Mouse (Mus musculus) liver, embryonic 13.5 days (tissue): Measurements from ENCODE around the gene Lrrn4cl. TPM values are rescaled to one million over a fixed set of nuclear protein-coding genes. Genes with fewer than 3 reads are reported as not detected.
A peak's percentile ranks its signal among the peaks of the same experiment; 100 is the strongest.

Experiments used
- ATAC-seq: fragments of 200-750 bp; cut with Nextera tagmentation; 2 replicates; pipeline ENCODE4 v1.8.0; 2017; ENCODE audit warnings: low read depth, mild to moderate bottlenecking, moderate number of reproducible peaks, moderate library complexity
- DNase-seq: peaks from one replicate; pipeline ENCODE4 v3.0.0; 2022
- H3K27ac ChIP-seq: fragments of 300-500 bp; sonication (generic); 2 replicates; pipeline ENCODE4 v1.5.1; 2015; ENCODE audit warnings: moderate library complexity, mild to moderate bottlenecking, inconsistent platforms
- H3K27me3 ChIP-seq: fragments of 300-500 bp; sonication (generic); 2 replicates; pipeline ENCODE4 v1.6.1; 2015; ENCODE audit warnings: mild to moderate bottlenecking, inconsistent platforms
- H3K36me3 ChIP-seq: fragments of 300-500 bp; sonication (generic); 2 replicates; pipeline ENCODE4 v1.6.1; 2015; ENCODE audit warnings: mild to moderate bottlenecking, inconsistent platforms
- H3K4me1 ChIP-seq: fragments of 300-500 bp; sonication (generic); replicated peaks from 2 replicates; pipeline ENCODE4 v1.6.1; 2015; ENCODE audit warnings: inconsistent platforms
- H3K4me2 ChIP-seq: fragments of 300-500 bp; sonication (generic); 2 replicates; pipeline ENCODE4 v1.6.1; 2015; ENCODE audit warnings: inconsistent platforms, mild to moderate bottlenecking, moderate library complexity
- H3K4me3 ChIP-seq: fragments of 300-500 bp; sonication (generic); replicated peaks from 2 replicates; pipeline ENCODE4 v1.5.1; 2015; ENCODE audit warnings: mild to moderate bottlenecking, inconsistent platforms
- H3K9ac ChIP-seq: fragments of 300-500 bp; sonication (generic); 2 replicates; pipeline ENCODE4 v1.6.1; 2015; ENCODE audit warnings: mild to moderate bottlenecking, inconsistent platforms
- H3K9me3 ChIP-seq: fragments of 300-500 bp; sonication (generic); replicated peaks from 2 replicates; pipeline ENCODE4 v1.6.1; 2016; ENCODE audit warnings: inconsistent platforms
- WGBS: fragments of 180-500 bp; shearing (Covaris S2); methylation state at CpG from one replicate; pipeline ENCODE4 v1.1.7; 2015; ENCODE audit not compliant: insufficient replicate concordance; 5-methylcytosine and 5-hydroxymethylcytosine counted together
- polyA plus RNA-seq: library from polyadenylated mRNA; unstranded; fragments of >200 nt; fragmentation: Nextera tagmentation; extraction: Ambion mirVana; gene quantifications from 2 replicates; pipeline ENCODE4 v1.2.1, GENCODE M21; 2015

Lrrn4cl gene
- polyA plus RNA-seq, 1 experiment from 2014 or later: 0.18 TPM

- H3K36me3 ChIP-seq: peaks cover 23% of the 10 kb centered on the region
- H3K4me3 ChIP-seq: peak within 1 kb of the TSS; percentile 75
- H3K4me2 ChIP-seq: peak within 1 kb of the TSS; percentile 91
- ATAC-seq (no peak), DNase-seq (no peak)
- no peaks in the 10 kb centered on the region for H3K9me3 ChIP-seq
- peaks cover 46% of the 10 kb centered on the region for H3K4me1 ChIP-seq
- H3K27ac ChIP-seq: peak within 1 kb of the TSS; percentile 93
- 72% methylated on average over 11 of the region's 11 CpGs for whole genome bisulfite sequencing
- no peaks in the 10 kb centered on the region for H3K27me3 ChIP-seq
- peak within 1 kb of the TSS; percentile 87 for H3K9ac ChIP-seq
Observed at GRCm38 (mm10) chr19:8839103-8839907, 11.3 kb upstream of the Lrrn4cl start, which contains the start of gene Gng3. Gene Gng3 (minus strand): TSS chr19:8839194.

GRCm38 (mm10) chr19:8839908-8840791 is 10.4 kb upstream of the Lrrn4cl start:
- H3K4me1 ChIP-seq: peaks cover 49% of the 10 kb centered on the region
- H3K9me3 ChIP-seq: no peaks in the 10 kb centered on the region
- H3K9ac ChIP-seq: peak overlapping the region; percentile 84
- H3K27me3 ChIP-seq: no peaks in the 10 kb centered on the region
- H3K36me3 ChIP-seq: peaks cover 17% of the 10 kb centered on the region
- WGBS: 25% methylated on average over 29 of the region's 29 CpGs
- H3K27ac ChIP-seq: peak overlapping the region; percentile 67
- ATAC-seq: peak; percentile 78
- DNase-seq: peak; percentile 72
- H3K4me2 ChIP-seq: peak overlapping the region; percentile 85
- H3K4me3 ChIP-seq: peak overlapping the region; percentile 69

- no peaks in the 10 kb centered on the region for H3K9me3 ChIP-seq
- H3K27me3 ChIP-seq: no peaks in the 10 kb centered on the region
- peaks cover 49% of the 10 kb centered on the region for H3K4me1 ChIP-seq
- peak overlapping the region; percentile 84 for H3K9ac ChIP-seq
- H3K27ac ChIP-seq: peak overlapping the region; percentile 67
- ATAC-seq (no peak), DNase-seq (no peak)
- peak overlapping the region; percentile 69 for H3K4me3 ChIP-seq
- 77% methylated on average over 7 of the region's 7 CpGs for WGBS
- H3K4me2 ChIP-seq: peak overlapping the region; percentile 85
- H3K36me3 ChIP-seq: peaks cover 19% of the 10 kb centered on the region
Observed at GRCm38 (mm10) chr19:8841012-8841411, 9.6 kb upstream of the Lrrn4cl start.

- Histone ChIP-seq H3K27ac (no peak overlapping the region), H3K36me3 (peaks cover 34% of the 10 kb centered on the region), H3K9me3 (no peaks in the 10 kb centered on the region), H3K4me2 (no peak overlapping the region), H3K4me3 (no peak overlapping the region), H3K9ac (no peak overlapping the region), H3K4me1 (peaks cover 38% of the 10 kb centered on the region), H3K27me3 (no peaks in the 10 kb centered on the region)
- DNase-seq: no peak
- no peak for ATAC-seq
- 70% methylated on average over 6 of the region's 6 CpGs for WGBS
Observed at GRCm38 (mm10) chr19:8842961-8843360, 7.6 kb upstream of the Lrrn4cl start.

- no peak overlapping the region for H3K9ac ChIP-seq
- no peaks in the 10 kb centered on the region for H3K9me3 ChIP-seq
- H3K4me3 ChIP-seq: no peak overlapping the region
- no peak overlapping the region for H3K27ac ChIP-seq
- WGBS: 57% methylated on average over 5 of the region's 5 CpGs
- H3K4me1 ChIP-seq: peaks cover 22% of the 10 kb centered on the region
- DNase-seq (peak; percentile 48), ATAC-seq (no peak)
- no peak overlapping the region for H3K4me2 ChIP-seq
- no peaks in the 10 kb centered on the region for H3K27me3 ChIP-seq
- peaks cover 41% of the 10 kb centered on the region for H3K36me3 ChIP-seq
Observed at GRCm38 (mm10) chr19:8844371-8845129, 6.0 kb upstream of the Lrrn4cl start.

GRCm38 (mm10) chr19:8848356-8848755 is 2.2 kb upstream of the Lrrn4cl start:
- peaks cover 10% of the 10 kb centered on the region for H3K4me1 ChIP-seq
- no peaks in the 10 kb centered on the region for H3K27me3 ChIP-seq
- no peak for ATAC-seq
- WGBS: 75% methylated on average over 5 of the region's 5 CpGs
- no peak overlapping the region for H3K4me3 ChIP-seq
- H3K4me2 ChIP-seq: no peak overlapping the region
- H3K27ac ChIP-seq: no peak overlapping the region
- no peak overlapping the region for H3K9ac ChIP-seq
- DNase-seq: no peak
- peaks cover 38% of the 10 kb centered on the region for H3K36me3 ChIP-seq
- no peaks in the 10 kb centered on the region for H3K9me3 ChIP-seq

- ATAC-seq (no peak), DNase-seq (no peak)
- peaks cover 20% of the 10 kb centered on the region for H3K36me3 ChIP-seq
- H3K9me3 ChIP-seq: no peaks in the 10 kb centered on the region
- H3K9ac ChIP-seq: no peak overlapping the region
- H3K27ac ChIP-seq: no peak overlapping the region
- WGBS: 44% methylated on average over 7 of the region's 7 CpGs
- no peak overlapping the region for H3K4me3 ChIP-seq
- no peaks in the 10 kb centered on the region for H3K27me3 ChIP-seq
- H3K4me1 ChIP-seq: peaks cover 7% of the 10 kb centered on the region
- H3K4me2 ChIP-seq: no peak overlapping the region
Observed at GRCm38 (mm10) chr19:8851639-8852038, 1.1 kb downstream of the Lrrn4cl start.

GRCm38 (mm10) chr19:8852236-8852928 is 1.8 kb downstream of the Lrrn4cl start:
- Histone ChIP-seq H3K9ac (no peak overlapping the region), H3K36me3 (peaks cover 13% of the 10 kb centered on the region), H3K4me1 (peaks cover 7% of the 10 kb centered on the region), H3K27ac (no peak overlapping the region), H3K4me3 (no peak overlapping the region), H3K27me3 (no peaks in the 10 kb centered on the region), H3K4me2 (no peak overlapping the region), H3K9me3 (no peaks in the 10 kb centered on the region)
- ATAC-seq: no peak
- no peak for DNase-seq
- WGBS: 60% methylated on average over 10 of the region's 10 CpGs

GRCm38 (mm10) chr19:8853117-8853516 is 2.5 kb downstream of the Lrrn4cl start:
- WGBS: 68% methylated on average over 3 of the region's 3 CpGs
- H3K4me3 ChIP-seq: no peak overlapping the region
- no peaks in the 10 kb centered on the region for H3K27me3 ChIP-seq
- no peak overlapping the region for H3K9ac ChIP-seq
- no peak for ATAC-seq
- no peak overlapping the region for H3K4me2 ChIP-seq
- H3K36me3 ChIP-seq: peaks cover 6% of the 10 kb centered on the region; the same call in 1 of the 2 replicates
- H3K4me1 ChIP-seq: peaks cover 7% of the 10 kb centered on the region
- no peak overlapping the region for H3K27ac ChIP-seq
- DNase-seq: no peak
- no peaks in the 10 kb centered on the region for H3K9me3 ChIP-seq

GRCm38 (mm10) chr19:8857689-8858088 is 7.1 kb downstream of the Lrrn4cl start:
- Histone ChIP-seq H3K36me3 (no peaks in the 10 kb centered on the region), H3K27me3 (no peaks in the 10 kb centered on the region), H3K9ac (no peak overlapping the region), H3K4me3 (no peak overlapping the region), H3K4me1 (no peaks in the 10 kb centered on the region), H3K27ac (no peak overlapping the region), H3K4me2 (no peak overlapping the region), H3K9me3 (no peaks in the 10 kb centered on the region)
- 31% methylated on average over 4 of the region's 4 CpGs for WGBS
- DNase-seq (peak; percentile 35), ATAC-seq (0 out of 2 replicates have a peak, but pooled peaks have one; percentile 50)
